Mouse (Mus musculus) liver, embryonic 11.5 days (tissue): Measurements from ENCODE around the gene Kazn. TPM values are rescaled to one million over a fixed set of nuclear protein-coding genes. Genes with fewer than 3 reads are reported as not detected.

Experiments used
- ATAC-seq: fragments of 200-750 bp; cut with Nextera tagmentation; replicated peaks from 2 replicates; pipeline ENCODE4 v1.8.0; 2017; ENCODE audit warnings: moderate number of reproducible peaks, mild to moderate bottlenecking, moderate TSS enrichment, moderate library complexity; ENCODE audit not compliant: low FRiP score
- DNase-seq: peaks from one replicate; pipeline ENCODE4 v3.0.0-alpha.2; 2017; ENCODE audit warnings: low spot score
- H3K27ac ChIP-seq: fragments of 300-500 bp; sonication (generic); 2 replicates; pipeline ENCODE4 v1.5.1; 2014; ENCODE audit warnings: mild to moderate bottlenecking, low read depth, low read length, control low read depth
- H3K27me3 ChIP-seq: fragments of 300-500 bp; sonication (generic); replicated peaks from 2 replicates; pipeline ENCODE4 v1.6.1; 2014; ENCODE audit warnings: low read length, mixed read lengths; ENCODE audit not compliant: control insufficient read depth, insufficient read depth
- H3K36me3 ChIP-seq: fragments of 300-500 bp; sonication (generic); 2 replicates; pipeline ENCODE4 v1.6.1; 2014; ENCODE audit warnings: mild to moderate bottlenecking, low read length, moderate library complexity, mixed read lengths; ENCODE audit not compliant: control insufficient read depth, insufficient read depth
- H3K4me1 ChIP-seq: fragments of 300-500 bp; sonication (generic); replicated peaks from 2 replicates; pipeline ENCODE4 v1.6.1; 2014; ENCODE audit warnings: low read length, mixed read lengths; ENCODE audit not compliant: control insufficient read depth, insufficient read depth
- H3K4me2 ChIP-seq: fragments of 300-500 bp; sonication (generic); 2 replicates; pipeline ENCODE4 v1.6.1; 2014; ENCODE audit warnings: mild to moderate bottlenecking, control low read depth, moderate library complexity
- H3K4me3 ChIP-seq: fragments of 300-500 bp; sonication (generic); 2 replicates; pipeline ENCODE4 v1.5.1; 2014; ENCODE audit warnings: low read depth, low read length, control low read depth
- H3K9ac ChIP-seq: fragments of 300-500 bp; sonication (generic); 2 replicates; pipeline ENCODE4 v1.6.1; 2014; ENCODE audit warnings: low read depth, low read length, control low read depth
- H3K9me3 ChIP-seq: fragments of 300-500 bp; sonication (generic); 2 replicates; pipeline ENCODE4 v1.6.1; 2016; ENCODE audit warnings: low read length, inconsistent platforms, mixed read lengths; ENCODE audit not compliant: control insufficient read depth
- WGBS: fragments of 180-500 bp; shearing (Covaris S2); extraction: QIAGEN DNeasy Blood & Tissue Kit; methylation state at CpG from one replicate; pipeline ENCODE4 v1.1.7; 2014; 5-methylcytosine and 5-hydroxymethylcytosine counted together
- polyA plus RNA-seq: library from polyadenylated mRNA; unstranded; fragments of >200 nt; fragmentation: Nextera tagmentation; extraction: Ambion mirVana; gene quantifications from 2 replicates; pipeline ENCODE4 v1.2.1, GENCODE M21; 2014

The Kazn gene
- polyA plus RNA-seq, 1 experiment from 2014 or later = 4.4 TPM

DNA sequence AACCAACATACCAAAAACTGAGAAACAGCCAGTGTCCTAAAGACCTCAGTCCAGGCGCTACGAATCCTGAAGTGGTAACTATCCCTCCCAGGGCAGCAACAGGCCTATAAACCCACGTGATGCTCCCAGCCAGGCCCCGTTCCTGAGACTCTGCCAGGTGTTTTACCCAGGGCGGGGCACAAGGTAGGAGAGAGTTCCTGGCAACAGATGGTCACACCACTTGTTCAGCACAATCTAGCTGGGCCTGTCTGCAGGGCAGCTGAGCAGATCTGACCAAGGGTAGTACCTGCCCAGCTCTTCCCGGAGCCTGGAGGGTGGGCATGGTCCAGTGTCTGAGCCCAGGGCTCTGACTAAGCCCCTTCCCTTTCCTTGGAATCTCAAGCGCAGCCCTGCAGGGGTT is 45.4 kb downstream of the Kazn start:
- ATAC-seq (no peak), DNase-seq (no peak)

DNA sequence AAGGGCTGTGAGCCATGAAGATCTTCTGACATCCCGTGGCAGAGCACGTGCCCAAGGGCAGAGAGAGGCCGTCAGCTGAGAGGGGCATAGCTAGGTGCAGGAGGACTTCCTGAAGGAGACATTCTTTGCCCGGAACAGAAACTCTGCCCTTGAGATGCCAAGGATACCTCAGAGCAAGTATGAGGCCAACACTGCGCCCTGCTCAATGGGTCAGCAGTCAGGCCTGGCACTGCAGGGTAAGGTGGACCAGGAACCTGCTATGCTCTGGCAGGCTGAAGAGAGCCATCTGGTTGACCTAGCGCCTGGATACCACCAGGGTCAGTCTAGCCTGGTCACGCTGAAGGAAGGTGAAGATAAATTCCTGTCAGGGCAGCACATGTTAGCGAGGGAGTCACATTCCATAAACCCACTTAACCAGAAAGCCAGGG is 46.0 kb downstream of the Kazn start:
- no peak overlapping the region for H3K4me3 ChIP-seq
- H3K9ac ChIP-seq = no peak overlapping the region
- DNase-seq (no peak), ATAC-seq (no peak)
- H3K36me3 ChIP-seq = no peaks in the 10 kb centered on the region
- WGBS = 82% methylated on average over 8 of the region's 8 CpGs
- H3K27ac ChIP-seq = no peak overlapping the region
- no peaks in the 10 kb centered on the region for H3K4me1 ChIP-seq
- no peaks in the 10 kb centered on the region for H3K9me3 ChIP-seq
- no peak overlapping the region for H3K4me2 ChIP-seq
- no peaks in the 10 kb centered on the region for H3K27me3 ChIP-seq

More for the DNA sequence above, 45.4 kb downstream of the Kazn start:
- no peak overlapping the region for H3K4me3 ChIP-seq
- H3K9ac ChIP-seq = no peak overlapping the region
- no peaks in the 10 kb centered on the region for H3K9me3 ChIP-seq
- WGBS = 88% methylated on average over 7 of the region's 7 CpGs
- H3K27me3 ChIP-seq = no peaks in the 10 kb centered on the region
- H3K4me1 ChIP-seq = no peaks in the 10 kb centered on the region
- H3K4me2 ChIP-seq = no peak overlapping the region
- H3K27ac ChIP-seq = no peak overlapping the region
- H3K36me3 ChIP-seq = no peaks in the 10 kb centered on the region

DNA sequence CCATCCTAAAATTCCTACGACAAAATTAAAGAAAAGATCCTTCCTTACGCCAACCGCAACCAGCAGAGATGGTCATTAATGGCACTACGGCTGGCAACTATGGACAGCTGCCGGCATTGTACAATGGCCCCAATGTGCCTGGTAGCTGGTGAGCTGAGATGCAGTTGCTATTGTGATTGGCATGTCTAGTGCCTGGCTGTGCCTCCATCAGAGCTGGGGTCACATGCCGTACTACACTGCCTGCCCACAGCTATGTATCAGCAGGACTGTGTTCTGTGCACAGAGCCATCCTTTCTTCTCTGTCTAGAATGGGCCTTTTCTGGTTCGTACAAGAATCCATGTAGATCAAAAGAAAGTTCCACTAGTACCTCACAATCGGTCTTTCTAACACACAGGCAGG is 49.2 kb downstream of the Kazn start:
- H3K9me3 ChIP-seq = no peaks in the 10 kb centered on the region
- ATAC-seq = no peak

DNA sequence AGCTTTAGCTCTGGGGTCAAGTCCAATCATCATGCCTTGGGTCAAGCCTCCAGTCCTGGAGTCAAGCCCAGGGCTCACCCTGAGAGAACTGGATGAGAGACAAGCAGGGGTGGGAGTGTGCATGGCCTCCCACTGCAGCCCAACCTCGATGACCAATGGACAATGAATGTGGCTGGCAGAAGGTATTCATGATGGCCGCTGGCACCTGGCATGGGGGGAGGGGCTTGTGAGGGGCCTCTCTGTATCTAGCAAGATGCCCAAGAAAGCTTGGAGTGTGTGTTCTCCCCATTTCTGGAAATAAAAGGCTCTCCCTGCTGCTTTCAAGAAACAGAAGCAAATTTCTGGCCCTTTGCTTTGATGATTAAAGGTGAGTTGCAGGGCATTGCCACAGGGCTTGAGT is 50.7 kb downstream of the Kazn start:
- no peak overlapping the region for H3K4me3 ChIP-seq
- H3K4me1 ChIP-seq = 0 out of 2 replicates have a peak, but pooled peaks cover 3% of the 10 kb centered on the region
- no peak overlapping the region for H3K4me2 ChIP-seq
- WGBS = 75% methylated on average over 2 of the region's 2 CpGs
- H3K27ac ChIP-seq = no peak overlapping the region
- H3K9me3 ChIP-seq = no peaks in the 10 kb centered on the region
- no peaks in the 10 kb centered on the region for H3K36me3 ChIP-seq
- DNase-seq (no peak), ATAC-seq (no peak)
- no peaks in the 10 kb centered on the region for H3K27me3 ChIP-seq
- H3K9ac ChIP-seq = no peak overlapping the region

More for the DNA sequence above, 49.2 kb downstream of the Kazn start:
- DNase-seq = no peak
- 89% methylated on average over 8 of the region's 8 CpGs for WGBS
- H3K4me3 ChIP-seq = no peak overlapping the region
- H3K36me3 ChIP-seq = no peaks in the 10 kb centered on the region
- H3K4me2 ChIP-seq = no peak overlapping the region
- H3K27ac ChIP-seq = no peak overlapping the region
- 0 out of 2 replicates have a peak, but pooled peaks cover 3% of the 10 kb centered on the region for H3K4me1 ChIP-seq
- no peak overlapping the region for H3K9ac ChIP-seq
- no peaks in the 10 kb centered on the region for H3K27me3 ChIP-seq

DNA sequence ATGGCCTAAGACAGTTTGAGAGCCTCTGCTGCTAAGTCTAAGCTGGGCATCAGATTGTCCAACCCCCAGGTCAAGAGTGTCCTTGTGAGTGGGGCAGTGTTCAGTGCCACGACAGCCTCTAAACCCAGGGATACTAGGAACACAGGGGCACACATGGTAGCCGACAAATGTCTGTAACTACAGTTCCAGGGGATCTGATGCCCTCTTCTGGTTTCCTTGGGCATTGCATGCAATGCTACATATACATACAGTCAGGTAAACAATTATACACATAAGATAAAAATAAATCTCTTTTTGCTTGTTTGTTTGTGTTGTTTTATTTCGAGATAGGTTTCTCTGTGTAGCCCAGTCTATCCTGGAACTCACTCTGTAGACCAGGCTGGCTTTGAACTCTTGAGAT is 53.0 kb downstream of the Kazn start:
- 88% methylated on average over 3 of the region's 3 CpGs for WGBS
- Histone ChIP-seq H3K27me3 (no peaks in the 10 kb centered on the region), H3K4me2 (no peak overlapping the region), H3K27ac (no peak overlapping the region), H3K4me1 (0 out of 2 replicates have a peak, but pooled peaks cover 3% of the 10 kb centered on the region), H3K36me3 (no peaks in the 10 kb centered on the region), H3K9me3 (no peaks in the 10 kb centered on the region), H3K4me3 (no peak overlapping the region), H3K9ac (no peak overlapping the region)
- ATAC-seq = no peak
- DNase-seq = no peak

DNA sequence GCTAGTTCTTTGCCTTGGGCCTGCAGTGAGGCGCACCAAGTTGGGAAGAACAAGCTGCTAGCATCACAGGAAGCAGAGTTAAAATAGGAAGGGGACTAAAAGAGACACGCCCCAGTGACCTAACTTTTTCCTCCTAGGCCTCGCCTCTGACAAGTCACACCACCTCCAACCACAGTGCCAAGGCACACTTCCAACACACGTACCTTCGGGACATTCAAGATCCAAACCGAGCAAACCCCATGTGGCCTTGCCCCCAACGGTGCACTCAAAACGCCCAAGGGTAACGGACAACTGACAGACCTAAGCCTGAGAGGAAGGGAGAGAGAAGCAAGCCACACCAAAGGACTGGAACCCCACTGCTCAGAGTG is 53.7 kb downstream of the Kazn start:
- Histone ChIP-seq H3K9me3 (no peaks in the 10 kb centered on the region), H3K27me3 (no peaks in the 10 kb centered on the region), H3K27ac (no peak overlapping the region), H3K4me3 (no peak overlapping the region), H3K36me3 (no peaks in the 10 kb centered on the region), H3K4me1 (peaks cover 7% of the 10 kb centered on the region; the same call in 1 of the 2 replicates), H3K9ac (no peak overlapping the region), H3K4me2 (no peak overlapping the region)
- DNase-seq (no peak), ATAC-seq (no peak)
- WGBS = 88% methylated on average over 9 of the region's 9 CpGs

DNA sequence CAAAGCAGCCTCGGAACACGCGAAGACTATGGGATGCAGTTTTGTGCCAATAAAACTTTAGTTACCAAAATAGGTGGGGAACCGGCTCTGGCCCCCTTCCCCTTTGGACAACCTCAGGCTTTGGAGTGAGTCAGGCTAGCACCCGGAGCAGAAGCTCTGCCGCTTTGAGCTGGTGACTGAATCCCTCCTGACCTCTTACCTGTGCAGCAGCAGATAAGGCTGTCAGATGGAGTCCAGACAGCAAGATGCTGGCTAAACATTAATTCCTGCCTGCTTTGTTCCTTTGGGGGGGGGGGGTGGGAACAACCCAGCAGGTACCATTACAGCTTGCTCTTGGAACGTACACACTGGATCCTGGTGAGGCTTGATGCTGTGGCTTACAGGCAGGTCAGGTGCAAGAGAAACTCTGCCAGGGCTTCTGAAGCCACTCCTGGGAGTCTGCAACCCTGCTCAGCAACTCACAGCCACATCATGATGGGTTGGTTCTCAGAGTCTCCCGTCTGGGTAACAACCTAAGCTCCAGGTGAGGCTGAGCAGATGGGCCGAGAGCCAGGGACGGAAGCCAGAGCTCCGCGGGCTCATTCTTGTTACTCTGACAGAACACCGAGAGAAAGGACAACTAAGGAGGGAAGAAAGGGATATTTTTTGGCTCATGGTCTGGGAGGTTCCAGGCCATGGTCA is 54.2 kb downstream of the Kazn start:
- DNase-seq (no peak), ATAC-seq (peak; percentile 22; the same call in 1 of the 2 replicates)
- H3K4me2 ChIP-seq = no peak overlapping the region
- WGBS = 85% methylated on average over 13 of the region's 13 CpGs
- peaks cover 10% of the 10 kb centered on the region for H3K4me1 ChIP-seq
- no peaks in the 10 kb centered on the region for H3K27me3 ChIP-seq
- no peak overlapping the region for H3K27ac ChIP-seq
- H3K9me3 ChIP-seq = no peaks in the 10 kb centered on the region
- no peak overlapping the region for H3K4me3 ChIP-seq
- H3K36me3 ChIP-seq = no peaks in the 10 kb centered on the region
- no peak overlapping the region for H3K9ac ChIP-seq

DNA sequence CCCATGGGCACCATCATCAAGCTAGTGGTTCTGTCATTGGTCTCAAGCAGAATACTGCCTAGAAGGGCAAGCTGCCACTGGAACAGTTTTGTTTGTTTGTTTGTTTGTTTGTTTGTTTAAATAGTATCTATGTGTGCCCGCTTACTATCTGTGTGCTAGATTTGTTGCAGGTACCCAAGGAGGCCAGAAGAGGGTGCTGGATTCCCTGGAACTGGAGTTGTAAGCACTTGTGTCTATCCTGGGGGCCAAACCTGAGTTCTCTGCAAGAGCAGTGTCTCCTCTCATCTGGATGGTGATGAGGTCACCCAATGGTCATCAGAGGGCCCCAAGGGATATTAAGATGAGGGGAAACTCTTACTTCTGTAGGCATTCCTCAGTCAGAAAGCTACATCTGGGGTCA is 55.6 kb downstream of the Kazn start:
- Histone ChIP-seq H3K4me2 (no peak overlapping the region), H3K4me3 (no peak overlapping the region), H3K27ac (no peak overlapping the region), H3K9ac (no peak overlapping the region), H3K27me3 (no peaks in the 10 kb centered on the region), H3K4me1 (peaks cover 17% of the 10 kb centered on the region), H3K9me3 (no peaks in the 10 kb centered on the region), H3K36me3 (no peaks in the 10 kb centered on the region)
- WGBS = 84% methylated on average over 1 of the region's 1 CpGs
- ATAC-seq = no peak
- DNase-seq = no peak

DNA sequence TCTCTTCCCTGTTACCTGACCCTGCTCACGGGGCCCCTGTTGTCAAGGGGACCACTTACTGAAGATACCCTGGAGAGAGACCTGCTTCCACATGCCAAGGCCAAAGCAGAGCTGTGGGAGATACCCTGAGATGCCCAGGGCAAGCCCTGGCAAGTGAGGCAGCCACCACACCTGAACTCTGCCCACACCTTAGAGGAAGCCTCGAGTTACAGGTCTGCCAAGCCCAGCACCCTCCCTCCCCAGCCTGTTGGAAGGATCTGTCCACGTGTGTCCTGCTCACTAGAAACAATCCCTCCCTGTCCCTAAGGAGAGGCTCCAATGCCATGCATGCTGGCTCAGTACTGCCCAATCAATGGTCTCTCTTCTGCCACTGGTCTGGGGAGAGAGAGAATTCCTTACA is 56.2 kb downstream of the Kazn start:
- no peak overlapping the region for H3K4me2 ChIP-seq
- H3K9me3 ChIP-seq = no peaks in the 10 kb centered on the region
- DNase-seq (no peak), ATAC-seq (no peak)
- 77% methylated on average over 3 of the region's 3 CpGs for WGBS
- H3K4me3 ChIP-seq = no peak overlapping the region
- peaks cover 17% of the 10 kb centered on the region for H3K4me1 ChIP-seq
- no peaks in the 10 kb centered on the region for H3K27me3 ChIP-seq
- H3K36me3 ChIP-seq = no peaks in the 10 kb centered on the region
- H3K9ac ChIP-seq = no peak overlapping the region
- H3K27ac ChIP-seq = no peak overlapping the region
